7 mouse cellular contexts compared by ENCODE assay signal in the genomic region with DNA sequence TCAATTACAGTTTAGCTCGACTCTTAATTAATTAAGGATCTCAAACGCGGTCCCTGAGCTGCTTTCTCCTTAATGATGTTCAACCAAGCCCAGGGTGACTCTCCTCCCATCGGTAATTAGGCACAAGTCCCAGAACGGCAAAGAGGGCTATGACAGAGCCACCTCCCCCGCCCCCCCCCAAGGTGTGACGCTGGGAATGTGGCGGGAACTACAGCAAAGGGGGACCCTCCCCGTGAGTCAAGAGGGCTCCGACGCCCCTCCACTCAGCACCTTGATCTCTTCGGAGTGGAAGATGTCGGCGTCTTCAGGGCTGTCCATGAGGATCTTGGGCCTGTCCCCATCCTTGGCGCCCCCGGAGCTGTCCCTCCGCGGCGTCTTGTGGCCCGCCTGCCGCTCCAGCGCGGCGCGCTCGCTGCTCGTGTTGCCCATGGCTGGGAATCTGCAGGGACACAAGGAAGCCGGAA. TPM values are rescaled to one million over a fixed set of nuclear protein-coding genes. Genes with fewer than 3 reads are reported as not detected.
DNase-seq lines count a peak whose midpoint lies in the region; ATAC-seq lines count a peak whose summit lies in the region.

No protein-coding gene starts in this region.

- DNase-seq in lung, postnatal 25 days (ENCODE audit: low spot score): no peak
- DNase-seq in limb, embryonic 11.5 days (ENCODE audit: low spot score): peak; percentile 73
- no peak for DNase-seq in MN1 (ENCODE audit: low spot score)
- DNase-seq in adrenal gland, adult (ENCODE audit: inconsistent age in 2 of 2, low spot score in 1 of 2): no peak

- H3K27me3 ChIP-seq in lung, embryonic 16.5 days (ENCODE audit: control insufficient read depth, insufficient read depth, low read depth, low read length): no peaks in the 10 kb centered on the region
- H3K27me3 ChIP-seq in embryonic facial prominence, embryonic 15.5 days: no peaks in the 10 kb centered on the region
- H3K27me3 ChIP-seq in limb, embryonic 11.5 days (ENCODE audit: control insufficient read depth, insufficient read depth, low read length): no peaks in the 10 kb centered on the region
- H3K27me3 ChIP-seq in neural tube, embryonic 15.5 days (replicated peaks): no peaks in the 10 kb centered on the region

- H3K4me3 ChIP-seq in lung, embryonic 16.5 days (ENCODE audit: low read length): peak overlapping the region; percentile 88
- peak overlapping the region; percentile 91 for H3K4me3 ChIP-seq in embryonic facial prominence, embryonic 15.5 days (replicated peaks)
- peak overlapping the region; percentile 79 for H3K4me3 ChIP-seq in limb, embryonic 11.5 days (ENCODE audit: low read depth, low read length)
- peak overlapping the region; percentile 97 for H3K4me3 ChIP-seq in neural tube, embryonic 15.5 days (replicated peaks)

- H3K4me1 ChIP-seq in lung, embryonic 16.5 days (replicated peaks; ENCODE audit: control insufficient read depth, insufficient read depth, low read length): peaks cover 13% of the 10 kb centered on the region
- H3K4me1 ChIP-seq in embryonic facial prominence, embryonic 15.5 days: peaks cover 17% of the 10 kb centered on the region
- H3K4me1 ChIP-seq in limb, embryonic 11.5 days (ENCODE audit: control insufficient read depth, insufficient read depth, low read length): 0 out of 2 replicates have a peak, but pooled peaks cover 5% of the 10 kb centered on the region
- H3K4me1 ChIP-seq in neural tube, embryonic 15.5 days: peaks cover 22% of the 10 kb centered on the region

- under 1% methylated on average over 28 of the region's 28 CpGs for WGBS in lung, embryonic 16.5 days
- WGBS in embryonic facial prominence, embryonic 15.5 days: 0% methylated on average over 28 of the region's 28 CpGs
- under 1% methylated on average over 28 of the region's 28 CpGs for WGBS in limb, embryonic 11.5 days
- under 1% methylated on average over 28 of the region's 28 CpGs for WGBS in neural tube, embryonic 15.5 days

- peak overlapping the region; percentile 89 for H3K27ac ChIP-seq in lung, embryonic 16.5 days (ENCODE audit: low read length)
- H3K27ac ChIP-seq in embryonic facial prominence, embryonic 15.5 days (replicated peaks): peak overlapping the region; percentile 89
- peak overlapping the region; percentile 70 for H3K27ac ChIP-seq in limb, embryonic 11.5 days (replicated peaks; ENCODE audit: low read depth, low read length)
- H3K27ac ChIP-seq in neural tube, embryonic 15.5 days (replicated peaks): peak overlapping the region; percentile 83

- peak overlapping the region; percentile 91 for H3K9ac ChIP-seq in lung, embryonic 16.5 days (ENCODE audit: low read length)
- peak overlapping the region; percentile 49 for H3K9ac ChIP-seq in embryonic facial prominence, embryonic 15.5 days
- H3K9ac ChIP-seq in limb, embryonic 11.5 days (ENCODE audit: low read length): peak overlapping the region; percentile 89
- peak overlapping the region; percentile 75 for H3K9ac ChIP-seq in neural tube, embryonic 15.5 days (replicated peaks)

- no peaks in the 10 kb centered on the region for H3K9me3 ChIP-seq in lung, embryonic 16.5 days (ENCODE audit: control insufficient read depth, low read length)
- H3K9me3 ChIP-seq in embryonic facial prominence, embryonic 15.5 days (replicated peaks): no peaks in the 10 kb centered on the region
- no peaks in the 10 kb centered on the region for H3K9me3 ChIP-seq in limb, embryonic 11.5 days (ENCODE audit: control insufficient read depth, low read length)
- no peaks in the 10 kb centered on the region for H3K9me3 ChIP-seq in neural tube, embryonic 15.5 days (replicated peaks)

- H3K4me2 ChIP-seq in lung, embryonic 16.5 days (ENCODE audit: low read depth, low read length): peak overlapping the region; percentile 83
- peak overlapping the region; percentile 80 for H3K4me2 ChIP-seq in embryonic facial prominence, embryonic 15.5 days (replicated peaks)
- peak overlapping the region; percentile 60 for H3K4me2 ChIP-seq in limb, embryonic 11.5 days (ENCODE audit: low read depth, severe bottlenecking)
- peak overlapping the region; percentile 92 for H3K4me2 ChIP-seq in neural tube, embryonic 15.5 days

- H3K36me3 ChIP-seq in lung, embryonic 16.5 days (ENCODE audit: control insufficient read depth, insufficient read depth, low read length): peaks cover 20% of the 10 kb centered on the region
- peaks cover 19% of the 10 kb centered on the region for H3K36me3 ChIP-seq in embryonic facial prominence, embryonic 15.5 days
- peaks cover 12% of the 10 kb centered on the region; the same call in 1 of the 2 replicates for H3K36me3 ChIP-seq in limb, embryonic 11.5 days (ENCODE audit: control insufficient read depth, insufficient read depth, low read length)
- peaks cover 22% of the 10 kb centered on the region for H3K36me3 ChIP-seq in neural tube, embryonic 15.5 days

- peak; percentile 56 for ATAC-seq in lung, embryonic 16.5 days (ENCODE audit: low read depth)
- ATAC-seq in embryonic facial prominence, embryonic 15.5 days (ENCODE audit: insufficient number of reproducible peaks, low FRiP score, low TSS enrichment, low read depth): peak; percentile 63
- peak; percentile 73 for ATAC-seq in limb, embryonic 11.5 days (ENCODE audit: insufficient number of reproducible peaks, low FRiP score, low TSS enrichment, low read depth)
- peak; percentile 64 for ATAC-seq in neural tube, embryonic 15.5 days (ENCODE audit: low FRiP score)

RNA-seq across cellular contexts. Expression of a gene that starts 0.5 kb away (rescaled TPM):
- polyA plus RNA-seq in lung, embryonic 16.5 days (2015; fragmentation: Nextera tagmentation; extraction: Ambion mirVana): 80.2 and 82.8 TPM in 2 replicates
- polyA plus RNA-seq in embryonic facial prominence, embryonic 15.5 days (2015; fragmentation: Nextera tagmentation; extraction: Ambion mirVana): 62.8 and 68.6 TPM in 2 replicates
- polyA plus RNA-seq in limb, embryonic 11.5 days (2014; fragmentation: Nextera tagmentation; extraction: Ambion mirVana): 67.1 and 70.5 TPM in 2 replicates
- polyA plus RNA-seq in neural tube, embryonic 15.5 days (2015; fragmentation: Nextera tagmentation; extraction: Ambion mirVana): 50.1 and 53.6 TPM in 2 replicates

RNA-seq across cellular contexts. Expression of a gene that starts 59.2 kb away (rescaled TPM):
- polyA plus RNA-seq in lung, embryonic 16.5 days (2015; fragmentation: Nextera tagmentation; extraction: Ambion mirVana): 0.15 and 0.24 TPM in 2 replicates
- polyA plus RNA-seq in embryonic facial prominence, embryonic 15.5 days (2015; fragmentation: Nextera tagmentation; extraction: Ambion mirVana): 0.07 TPM in 1 of 2 replicates, not detected in the other
- polyA plus RNA-seq in limb, embryonic 11.5 days (2014; fragmentation: Nextera tagmentation; extraction: Ambion mirVana): not detected in 2 replicates
- 0.10 TPM in 1 of 2 replicates, not detected in the other for polyA plus RNA-seq in neural tube, embryonic 15.5 days (2015; fragmentation: Nextera tagmentation; extraction: Ambion mirVana)
